Mouse (Mus musculus): ENCODE measurements at regions not wholly inside any gene's neighbourhood (a gene's known extent, or its start where the extent isn't known, plus 50 kb on each side); places are given as distances from the start of the nearest gene placed in this dataset.
A peak's percentile ranks its signal among the peaks of the same experiment; 100 is the strongest.

- DNase-seq: no peak
These were observed 647.5 kb downstream of the Kcnj3 start for GRCm38 (mm10) chr2:56083226-56083625.

GRCm38 (mm10) chr2:56109531-56109930 is 673.8 kb downstream of the Kcnj3 start:
- DNase-seq: no peak

GRCm38 (mm10) chr2:56109975-56110374 is 674.2 kb downstream of the Kcnj3 start:
- no peak for DNase-seq

- peak; percentile 3 to 15 for DNase-seq
These were observed 678.7 kb downstream of the Kcnj3 start for GRCm38 (mm10) chr2:56114469-56114868.

GRCm38 (mm10) chr2:56119368-56119767 is 683.6 kb downstream of the Kcnj3 start:
- DNase-seq: no peak

- no peak for DNase-seq
These were observed 711.4 kb downstream of the Kcnj3 start for GRCm38 (mm10) chr2:56147107-56147615.

GRCm38 (mm10) chr2:56196449-56196848 is 760.7 kb downstream of the Kcnj3 start:
- no peak for DNase-seq

GRCm38 (mm10) chr2:56227476-56227875 is 791.7 kb downstream of the Kcnj3 start:
- no peak for DNase-seq

- no peak for DNase-seq
These were observed 797.3 kb downstream of the Kcnj3 start for GRCm38 (mm10) chr2:56233042-56233441.

- no peak for DNase-seq
These were observed 821.5 kb downstream of the Kcnj3 start for GRCm38 (mm10) chr2:56257044-56257954.

GRCm38 (mm10) chr2:56304920-56305319 is 818.9 kb downstream of the Nr4a2 start:
- DNase-seq: peak in 1 of 2 experiments; percentile 1

- no peak for DNase-seq
These were observed 802.1 kb downstream of the Nr4a2 start for GRCm38 (mm10) chr2:56321692-56322091.

GRCm38 (mm10) chr2:56322508-56322907 is 801.3 kb downstream of the Nr4a2 start:
- no peak for DNase-seq

GRCm38 (mm10) chr2:56335974-56336373 is 787.8 kb downstream of the Nr4a2 start:
- DNase-seq: no peak

- DNase-seq: no peak
These were observed 759.7 kb downstream of the Nr4a2 start for GRCm38 (mm10) chr2:56364065-56364464.

Data from heart, adult 18-20 months (tissue).